Mouse (Mus musculus) brain, embryonic 14.5 days (tissue): ENCODE measurements around the gene Mtus2. TPM values are rescaled to one million over a fixed set of nuclear protein-coding genes. Genes with fewer than 3 reads are reported as not detected.

Source experiments
- DNase-seq: peaks from one replicate; pipeline ENCODE4 v3.0.0-alpha.2; 2011; ENCODE audit warnings: low read depth
- CTCF ChIP-seq: fragments of 200-500 bp; IDR thresholded peaks from 2 replicates; pipeline ENCODE4 v1.5.1; 2012; ENCODE audit warnings: inconsistent platforms, mild to moderate bottlenecking, moderate library complexity, borderline replicate concordance; ENCODE audit not compliant: insufficient read depth, insufficient read length; ENCODE audit errors: extremely low read depth
- POLR2A ChIP-seq: fragments of 200-500 bp; IDR thresholded peaks from 2 replicates; pipeline ENCODE4 v1.6.1; 2012; ENCODE audit warnings: mild to moderate bottlenecking, inconsistent platforms, borderline replicate concordance; ENCODE audit not compliant: poor library complexity, insufficient read depth, insufficient read length, severe bottlenecking; ENCODE audit errors: extremely low read depth
- polyA plus RNA-seq: library from polyadenylated mRNA; depleted of rRNA; stranded (reverse); fragments of >200 nt; gene quantifications from 2 replicates; pipeline ENCODE4 v1.2.3, GENCODE M21; 2012

Mtus2 gene
- polyA plus RNA-seq, 1 experiment, result 28.8 TPM

- no peak for DNase-seq
- TF ChIP-seq POLR2A (no peak), CTCF (no peak)
These were observed 325.5 kb downstream of the Mtus2 start for GRCm38 (mm10) chr5:148282631-148283030.

- DNase-seq, result no peak
These were observed 326.1 kb downstream of the Mtus2 start for GRCm38 (mm10) chr5:148283177-148283576.

GRCm38 (mm10) chr5:148283584-148283983 is 326.5 kb downstream of the Mtus2 start:
- TF ChIP-seq CTCF (no peak), POLR2A (no peak)
- DNase-seq, result peak; percentile 37

More at GRCm38 (mm10) chr5:148283177-148283576, 326.1 kb downstream of the Mtus2 start:
- no peak for TF ChIP-seq CTCF
- TF ChIP-seq POLR2A, result no peak

DNA sequence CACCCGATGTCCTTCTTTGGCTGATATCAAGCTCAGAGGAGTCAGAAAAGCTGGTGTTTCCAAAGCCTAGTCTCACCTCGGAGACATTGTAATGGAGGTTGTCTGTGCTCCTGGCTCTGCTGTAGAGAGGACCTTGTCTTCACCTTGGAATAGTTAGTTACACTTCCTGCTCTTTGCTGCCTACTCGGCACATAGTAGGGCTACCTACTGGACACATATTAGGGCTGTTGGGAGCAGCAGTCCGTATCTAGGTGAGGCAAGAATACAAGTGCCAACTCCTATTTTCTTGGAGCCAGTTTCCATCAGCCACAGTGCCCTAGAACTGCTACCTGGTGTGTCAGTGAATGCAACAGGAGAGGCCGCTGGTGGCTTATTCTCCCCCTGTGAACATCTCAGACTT is 330.4 kb downstream of the Mtus2 start:
- no peak for DNase-seq
- TF ChIP-seq CTCF (no peak), POLR2A (no peak)

- DNase-seq, result peak; percentile 22
- TF ChIP-seq POLR2A, result no peak
- TF ChIP-seq CTCF, result no peak
These were observed 331.7 kb downstream of the Mtus2 start for GRCm38 (mm10) chr5:148288804-148289203.

GRCm38 (mm10) chr5:148289951-148290350 is 332.8 kb downstream of the Mtus2 start:
- TF ChIP-seq POLR2A (no peak), CTCF (no peak)
- peak; percentile 78 for DNase-seq

- TF ChIP-seq CTCF, result no peak; the same call in 1 of the 2 replicates
- no peak for TF ChIP-seq POLR2A
- no peak for DNase-seq
These were observed 335.7 kb downstream of the Mtus2 start for GRCm38 (mm10) chr5:148292862-148293261.

- TF ChIP-seq POLR2A, result no peak
- TF ChIP-seq CTCF, result peak; percentile 57; the same call in 1 of the 2 replicates
- peak; percentile 25 for DNase-seq
These were observed 336.2 kb downstream of the Mtus2 start for GRCm38 (mm10) chr5:148293346-148293745.

DNA sequence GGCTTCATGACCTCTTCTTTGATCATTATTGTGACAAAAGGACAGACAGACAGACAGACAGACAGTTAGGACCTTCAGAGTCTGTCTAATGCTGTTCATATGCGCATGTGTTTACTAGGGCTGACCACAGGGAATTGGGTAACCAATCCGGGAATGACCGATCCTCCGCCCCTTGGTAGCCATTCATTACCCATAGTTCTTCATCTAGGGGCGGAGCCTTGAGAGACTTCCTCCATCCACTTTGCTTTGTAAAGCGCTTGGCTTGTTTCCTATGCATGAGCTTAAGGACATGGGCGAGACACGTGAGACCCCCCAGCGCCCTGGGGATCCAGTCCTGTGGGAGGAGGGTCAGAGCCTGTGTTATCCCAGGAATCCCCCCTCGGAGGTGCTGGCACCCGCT is 345.8 kb downstream of the Mtus2 start:
- TF ChIP-seq CTCF, result no peak
- no peak for TF ChIP-seq POLR2A
- DNase-seq, result no peak

- DNase-seq, result no peak
- TF ChIP-seq CTCF (no peak), POLR2A (no peak)
These were observed 347.0 kb downstream of the Mtus2 start for GRCm38 (mm10) chr5:148304112-148304511.

DNA sequence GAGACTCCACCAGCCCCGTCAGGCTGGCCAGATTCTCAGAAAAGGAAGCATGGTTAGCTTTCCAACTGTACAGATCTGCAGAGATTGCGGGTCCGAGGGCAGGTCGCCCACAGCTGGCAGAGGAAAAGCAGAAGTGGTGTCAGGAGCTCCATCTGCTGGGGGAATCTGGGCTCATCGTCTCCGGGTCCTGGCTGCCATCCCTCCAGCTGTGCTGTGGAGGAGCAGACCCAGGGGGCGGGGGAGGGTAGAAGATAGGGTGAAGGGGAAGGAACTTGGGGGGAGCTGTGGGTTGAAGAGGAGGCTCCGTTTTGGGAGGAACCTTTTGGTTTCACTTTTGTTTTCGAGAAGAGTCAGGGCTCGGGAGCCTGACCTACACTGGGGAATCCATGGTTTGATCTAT is 353.7 kb downstream of the Mtus2 start:
- no peak for DNase-seq
- no peak for TF ChIP-seq POLR2A
- no peak for TF ChIP-seq CTCF

DNA sequence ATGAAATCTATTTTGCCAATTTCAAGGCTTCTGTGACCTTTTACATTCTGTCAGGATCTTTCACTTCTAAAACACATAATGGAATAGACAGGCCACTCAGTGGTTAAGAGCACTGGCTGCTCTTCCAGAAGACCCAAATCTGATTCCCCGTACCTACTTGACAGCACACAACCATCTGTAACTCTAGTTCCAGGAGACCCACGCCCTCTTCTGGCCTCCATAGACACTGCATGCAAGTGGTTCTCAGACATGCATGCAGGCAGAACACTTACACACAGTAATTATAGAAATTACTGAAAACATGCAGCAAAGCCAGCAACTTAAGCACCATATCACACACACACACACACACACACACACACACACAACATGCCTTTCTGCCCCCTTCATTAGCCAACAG is 355.3 kb downstream of the Mtus2 start:
- DNase-seq, result no peak
- TF ChIP-seq POLR2A, result no peak
- TF ChIP-seq CTCF, result no peak
